Mouse (Mus musculus) embryonic facial prominence, embryonic 14.5 days (tissue): ENCODE measurements around the gene Plin4. TPM values are rescaled to one million over a fixed set of nuclear protein-coding genes. Genes with fewer than 3 reads are reported as not detected.

Experiments used
- polyA plus RNA-seq: library from polyadenylated mRNA; unstranded; fragments of >200 nt; fragmentation: Nextera tagmentation; extraction: Ambion mirVana; gene quantifications from 2 replicates; pipeline ENCODE4 v1.2.1, GENCODE M21; 2014

The Plin4 gene
- polyA plus RNA-seq, 1 experiment from 2014 or later = 0.33 TPM

Other genes with a start within 250 kb of the Plin4 start
- 8.5 and 11.7 TPM in 2 replicates for gene Zfp119a, start 230.9 kb downstream of the Plin4 start, polyA plus RNA-seq
- 7.9 and 10.4 TPM in 2 replicates for gene Zfp959, start 217.7 kb downstream of the Plin4 start, polyA plus RNA-seq
- gene Zfp119b, start 160.3 kb downstream of the Plin4 start, polyA plus RNA-seq = 6.0 and 7.3 TPM in 2 replicates
- gene Ebi3, start 157.2 kb downstream of the Plin4 start, polyA plus RNA-seq = 3.5 and 4.2 TPM in 2 replicates
- 16.8 and 20.2 TPM in 2 replicates for gene Yju2, start 150.7 kb downstream of the Plin4 start, polyA plus RNA-seq
- 11.0 and 18.9 TPM in 2 replicates for gene Shd, start 139.3 kb downstream of the Plin4 start, polyA plus RNA-seq
- 13.0 and 19.8 TPM in 2 replicates for gene Fsd1, start 123.3 kb downstream of the Plin4 start, polyA plus RNA-seq
- 12.4 and 14.1 TPM in 2 replicates for gene Stap2, start 104.2 kb downstream of the Plin4 start, polyA plus RNA-seq
- 81.8 and 107 TPM in 2 replicates for gene Mpnd, start 104.1 kb downstream of the Plin4 start, polyA plus RNA-seq
- 156 and 167 TPM in 2 replicates for gene Sh3gl1, start 73.2 kb downstream of the Plin4 start, polyA plus RNA-seq
- 14.2 and 16.5 TPM in 2 replicates for gene Chaf1a, start 69.4 kb downstream of the Plin4 start, polyA plus RNA-seq
- 32.7 and 39.8 TPM in 2 replicates for gene Ubxn6, start 34.8 kb downstream of the Plin4 start, polyA plus RNA-seq
- gene Hdgfl2, start 30.2 kb downstream of the Plin4 start, polyA plus RNA-seq = 75.6 and 84.3 TPM in 2 replicates
- gene Plin5, start 7.8 kb upstream of the Plin4 start, polyA plus RNA-seq = 0.54 and 0.57 TPM in 2 replicates
- 0.62 and 1.3 TPM in 2 replicates for gene Lrg1, start 12.2 kb upstream of the Plin4 start, polyA plus RNA-seq
- gene Sema6b, start 30.5 kb upstream of the Plin4 start, polyA plus RNA-seq = 4.3 and 5.4 TPM in 2 replicates
- 10.2 and 12.3 TPM in 2 replicates for gene Tnfaip8l1, start 52.7 kb upstream of the Plin4 start, polyA plus RNA-seq
- gene Mydgf, start 74.1 kb upstream of the Plin4 start, polyA plus RNA-seq = 98.8 and 99.5 TPM in 2 replicates
- gene Dpp9, start 109.1 kb upstream of the Plin4 start, polyA plus RNA-seq = 32.5 and 37.1 TPM in 2 replicates
- gene Fem1a, start 147.0 kb upstream of the Plin4 start, polyA plus RNA-seq = 19.6 and 20.5 TPM in 2 replicates
- gene Ticam1, start 167.0 kb upstream of the Plin4 start, polyA plus RNA-seq = 6.9 and 8.1 TPM in 2 replicates
- gene Plin3, start 183.1 kb upstream of the Plin4 start, polyA plus RNA-seq = 76.9 and 88.4 TPM in 2 replicates
- not detected in 2 replicates for gene Arrdc5, start 190.5 kb upstream of the Plin4 start, polyA plus RNA-seq
- 74.8 and 90.9 TPM in 2 replicates for gene Uhrf1, start 193.5 kb upstream of the Plin4 start, polyA plus RNA-seq
- 29.1 and 32.3 TPM in 2 replicates for gene Kdm4b, start 216.3 kb upstream of the Plin4 start, polyA plus RNA-seq